Mouse (Mus musculus): ENCODE measurements around the gene Ensa. TPM values are rescaled to one million over a fixed set of nuclear protein-coding genes. Genes with fewer than 3 reads are reported as not detected.
"Not testable (repeated sequence)": the region's sequence is repeated elsewhere in the genome, so short reads cannot be mapped to it uniquely, and the experiment has no call there.

Ensa gene
- polyA plus RNA-seq, 2 experiments = 43.4 to 67.8 TPM

DNA sequence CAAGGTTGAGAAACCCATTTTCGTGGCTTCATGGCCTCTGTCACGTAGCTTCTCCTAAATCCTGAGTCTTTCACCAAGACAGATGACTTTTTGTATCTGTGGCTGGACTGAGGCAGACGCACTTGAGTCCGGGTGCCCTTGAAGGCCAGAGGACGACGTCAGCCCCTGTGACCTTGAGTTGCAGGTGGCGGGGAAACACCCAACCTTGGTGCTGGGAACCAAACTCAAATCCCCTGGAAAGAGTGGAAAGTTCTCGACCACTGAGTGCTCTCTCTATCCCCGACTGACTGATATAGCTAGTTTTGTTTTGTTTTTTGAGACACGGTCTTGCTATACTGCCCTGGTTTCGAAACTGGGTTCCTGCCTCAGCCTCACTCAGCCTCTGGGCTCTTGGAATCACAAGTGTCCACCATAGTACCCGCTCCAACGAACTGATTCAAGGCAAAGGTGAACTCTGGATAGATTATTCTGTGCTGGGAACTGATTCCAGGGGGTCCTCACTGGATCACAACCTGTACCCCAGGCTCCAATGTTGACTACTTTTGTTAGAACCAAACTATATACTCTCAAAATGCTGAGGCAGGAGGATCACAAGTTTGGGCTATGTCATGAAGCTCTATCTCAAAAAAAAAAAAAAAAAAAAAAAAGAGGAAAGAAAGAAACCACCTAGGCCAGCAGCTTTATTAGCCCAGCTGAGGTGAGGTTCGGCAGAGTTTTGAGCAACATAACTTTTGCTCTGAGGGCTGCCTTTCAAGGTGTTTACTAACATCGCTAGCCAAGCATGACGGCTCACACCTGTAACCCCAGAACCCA is 26.8 kb downstream of the Ensa start:
- no peaks in the 10 kb centered on the region for H3K27me3 ChIP-seq (ENCODE audit: control insufficient read depth, insufficient read depth, low read length)
- no peak for DNase-seq (ENCODE audit: low spot score)
- no peaks in the 10 kb centered on the region for H3K36me3 ChIP-seq (ENCODE audit: control insufficient read depth, insufficient read depth, low read length)
- H3K9ac ChIP-seq (ENCODE audit: low read depth, low read length, severe bottlenecking) = no peak overlapping the region
- H3K9me3 ChIP-seq (ENCODE audit: control insufficient read depth, low read length) = no peaks in the 10 kb centered on the region
- no peak overlapping the region for H3K4me2 ChIP-seq (replicated peaks; ENCODE audit: low read depth, low read length, severe bottlenecking)
- H3K27ac ChIP-seq (replicated peaks; ENCODE audit: low read depth, low read length) = no peak overlapping the region
- H3K4me1 ChIP-seq (ENCODE audit: control insufficient read depth, insufficient read depth, low read length) = peaks cover 14% of the 10 kb centered on the region; the same call in 1 of the 2 replicates
- no peak for ATAC-seq (ENCODE audit: low FRiP score, low read depth)
- 86% methylated on average over 16 of the region's 16 CpGs for WGBS
- H3K4me3 ChIP-seq (replicated peaks; ENCODE audit: low read length) = no peak overlapping the region
- TF ChIP-seq POLR2A (IDR thresholded peaks at IDR 0.05; ENCODE audit: borderline replicate concordance, extremely low read depth, insufficient read depth, insufficient read length) = no peak

DNA sequence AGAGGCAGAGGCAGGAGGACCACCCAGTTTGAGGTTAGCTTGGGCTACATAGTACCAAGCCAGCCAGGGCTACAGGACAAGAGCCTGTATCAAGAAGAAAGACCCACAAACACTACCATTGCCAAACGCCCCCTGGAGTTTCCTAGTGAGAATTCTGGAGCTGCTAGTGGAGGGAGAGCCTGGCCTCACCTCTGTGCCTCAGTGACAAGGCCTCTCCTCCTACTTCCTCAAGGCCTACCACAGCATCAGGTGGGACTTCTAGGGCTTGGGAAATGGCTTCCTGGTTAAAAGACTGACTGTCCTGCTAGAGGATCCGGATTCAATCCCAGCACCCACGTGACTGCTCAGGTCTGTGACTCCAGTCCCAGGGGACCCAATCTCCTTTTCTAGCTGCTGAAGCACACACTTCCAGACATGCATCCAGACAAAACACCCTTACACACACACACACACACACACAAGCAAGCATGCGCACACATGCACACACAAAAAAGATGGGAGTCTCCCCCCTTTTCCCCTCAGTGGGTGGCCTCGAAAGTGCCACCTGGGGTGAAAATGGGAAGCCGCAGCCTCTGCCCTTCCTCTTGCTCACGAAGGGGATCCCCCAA is 27.5 kb downstream of the Ensa start:
- no peak overlapping the region for H3K4me2 ChIP-seq (replicated peaks; ENCODE audit: low read depth, low read length, severe bottlenecking)
- 59% methylated on average over 7 of the region's 7 CpGs for WGBS
- ATAC-seq (ENCODE audit: low FRiP score, low read depth) = no peak
- no peak overlapping the region for H3K27ac ChIP-seq (replicated peaks; ENCODE audit: low read depth, low read length)
- no peaks in the 10 kb centered on the region for H3K36me3 ChIP-seq (ENCODE audit: control insufficient read depth, insufficient read depth, low read length)
- no peaks in the 10 kb centered on the region for H3K9me3 ChIP-seq (ENCODE audit: control insufficient read depth, low read length)
- H3K4me3 ChIP-seq (replicated peaks; ENCODE audit: low read length) = no peak overlapping the region
- DNase-seq (ENCODE audit: low spot score) = no peak
- H3K27me3 ChIP-seq (ENCODE audit: control insufficient read depth, insufficient read depth, low read length) = no peaks in the 10 kb centered on the region
- TF ChIP-seq POLR2A (IDR thresholded peaks at IDR 0.05; ENCODE audit: borderline replicate concordance, extremely low read depth, insufficient read depth, insufficient read length) = no peak
- H3K9ac ChIP-seq (ENCODE audit: low read depth, low read length, severe bottlenecking) = no peak overlapping the region
- H3K4me1 ChIP-seq (ENCODE audit: control insufficient read depth, insufficient read depth, low read length) = peaks cover 14% of the 10 kb centered on the region; the same call in 1 of the 2 replicates

GRCm38 (mm10) chr3:95652871-95653270 is 28.1 kb downstream of the Ensa start:
- H3K9ac ChIP-seq (ENCODE audit: low read depth, low read length, severe bottlenecking) = no peak overlapping the region
- no peaks in the 10 kb centered on the region for H3K9me3 ChIP-seq (ENCODE audit: control insufficient read depth, low read length)
- peaks cover 14% of the 10 kb centered on the region; the same call in 1 of the 2 replicates for H3K4me1 ChIP-seq (ENCODE audit: control insufficient read depth, insufficient read depth, low read length)
- H3K27me3 ChIP-seq (ENCODE audit: control insufficient read depth, insufficient read depth, low read length) = no peaks in the 10 kb centered on the region
- no peak overlapping the region for H3K4me2 ChIP-seq (replicated peaks; ENCODE audit: low read depth, low read length, severe bottlenecking)
- no peak overlapping the region for H3K27ac ChIP-seq (replicated peaks; ENCODE audit: low read depth, low read length)
- ATAC-seq (ENCODE audit: low FRiP score, low read depth) (no peak), DNase-seq (ENCODE audit: low spot score) (no peak)
- TF ChIP-seq POLR2A (IDR thresholded peaks at IDR 0.05; ENCODE audit: borderline replicate concordance, extremely low read depth, insufficient read depth, insufficient read length) = no peak
- H3K36me3 ChIP-seq (ENCODE audit: control insufficient read depth, insufficient read depth, low read length) = no peaks in the 10 kb centered on the region
- H3K4me3 ChIP-seq (replicated peaks; ENCODE audit: low read length) = no peak overlapping the region
- 18% methylated on average over 6 of the region's 6 CpGs for WGBS

DNA sequence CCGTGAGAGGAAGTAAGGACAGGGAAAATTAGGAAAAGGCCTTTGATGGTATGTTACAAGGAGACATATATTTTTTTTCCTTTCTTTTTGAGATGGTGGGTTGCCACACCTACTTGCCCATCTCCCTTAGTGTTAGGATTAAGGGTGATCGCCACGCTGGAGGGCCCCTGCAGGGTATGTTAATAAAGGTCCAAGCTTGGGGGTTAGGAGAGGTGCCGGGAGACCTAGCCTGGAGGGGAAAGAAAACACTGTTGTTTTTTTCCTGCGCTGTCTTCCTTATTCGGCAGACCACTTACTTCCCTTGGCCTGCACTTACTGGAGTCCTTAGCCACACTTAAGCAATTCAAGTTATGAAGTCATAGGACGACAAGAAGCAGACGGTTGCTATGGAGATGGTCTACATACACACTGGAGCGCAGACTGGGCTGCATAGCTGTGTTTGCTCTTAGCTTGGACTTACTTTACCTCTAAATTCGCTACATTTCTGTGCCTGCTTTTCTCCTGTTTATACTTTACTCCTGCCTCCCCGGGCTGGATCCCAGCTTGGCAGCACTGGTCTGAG is 28.8 kb downstream of the Ensa start:
- Histone ChIP-seq H3K9me3 (ENCODE audit: control insufficient read depth, low read length) (no peaks in the 10 kb centered on the region), H3K27ac (replicated peaks; ENCODE audit: low read depth, low read length) (0 out of 2 replicates have a peak overlapping the region, but pooled peaks have one; percentile 53), H3K36me3 (ENCODE audit: control insufficient read depth, insufficient read depth, low read length) (no peaks in the 10 kb centered on the region), H3K4me3 (replicated peaks; ENCODE audit: low read length) (no peak overlapping the region), H3K4me2 (replicated peaks; ENCODE audit: low read depth, low read length, severe bottlenecking) (no peak overlapping the region), H3K4me1 (ENCODE audit: control insufficient read depth, insufficient read depth, low read length) (peaks cover 14% of the 10 kb centered on the region; the same call in 1 of the 2 replicates), H3K9ac (ENCODE audit: low read depth, low read length, severe bottlenecking) (no peak overlapping the region), H3K27me3 (ENCODE audit: control insufficient read depth, insufficient read depth, low read length) (no peaks in the 10 kb centered on the region)
- no peak for TF ChIP-seq POLR2A (IDR thresholded peaks at IDR 0.05; ENCODE audit: borderline replicate concordance, extremely low read depth, insufficient read depth, insufficient read length)
- ATAC-seq (ENCODE audit: low FRiP score, low read depth) (no peak), DNase-seq (ENCODE audit: low spot score) (peak; percentile 80)
- 26% methylated on average over 11 of the region's 11 CpGs for WGBS

DNA sequence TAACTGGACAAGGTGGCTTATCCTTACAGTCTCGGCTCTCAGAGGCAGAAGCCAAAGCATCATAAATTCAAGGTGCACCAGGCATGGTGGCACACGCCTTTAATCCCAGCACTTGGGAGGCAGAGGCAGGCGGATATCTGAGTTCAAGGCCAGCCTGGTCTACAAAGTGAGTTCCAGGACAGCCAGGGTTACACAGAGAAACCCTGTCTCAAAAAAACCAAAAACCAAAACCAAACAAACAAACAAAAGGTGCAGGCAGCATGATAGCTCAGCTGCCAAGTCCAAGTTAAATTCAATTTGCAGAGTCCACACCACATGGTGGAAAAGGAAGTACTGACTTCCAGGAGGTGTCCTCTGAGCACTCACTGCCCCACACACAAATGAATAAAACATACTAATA is 29.6 kb downstream of the Ensa start:
- not testable (repeated sequence) for H3K9me3 ChIP-seq (ENCODE audit: control insufficient read depth, low read length); H3K9ac ChIP-seq (ENCODE audit: low read depth, low read length, severe bottlenecking); H3K27me3 ChIP-seq (ENCODE audit: control insufficient read depth, insufficient read depth, low read length); ATAC-seq (ENCODE audit: low FRiP score, low read depth); H3K4me2 ChIP-seq (replicated peaks; ENCODE audit: low read depth, low read length, severe bottlenecking); H3K27ac ChIP-seq (replicated peaks; ENCODE audit: low read depth, low read length); H3K4me3 ChIP-seq (replicated peaks; ENCODE audit: low read length); H3K36me3 ChIP-seq (ENCODE audit: control insufficient read depth, insufficient read depth, low read length); DNase-seq (ENCODE audit: low spot score)
- WGBS = 90% methylated on average over 3 of the region's 3 CpGs
- H3K4me1 ChIP-seq (ENCODE audit: control insufficient read depth, insufficient read depth, low read length) = peaks cover 14% of the 10 kb centered on the region; the same call in 1 of the 2 replicates
